Mouse (Mus musculus) embryonic fibroblast, embryonic 13.5 days (primary cell): Measurements from ENCODE around the gene 2210407C18Rik.

Source experiments
- CTCF ChIP-seq: IDR thresholded peaks from 2 replicates; pipeline ENCODE4 v1.5.1; 2011; ENCODE audit warnings: mild to moderate bottlenecking, control low read depth, low read length, moderate library complexity, borderline replicate concordance; ENCODE audit not compliant: insufficient read depth
- POLR2A ChIP-seq: IDR thresholded peaks from 2 replicates; pipeline ENCODE4 v1.6.1; 2011; ENCODE audit warnings: low read depth, mild to moderate bottlenecking, control low read depth, low read length, moderate library complexity

DNA sequence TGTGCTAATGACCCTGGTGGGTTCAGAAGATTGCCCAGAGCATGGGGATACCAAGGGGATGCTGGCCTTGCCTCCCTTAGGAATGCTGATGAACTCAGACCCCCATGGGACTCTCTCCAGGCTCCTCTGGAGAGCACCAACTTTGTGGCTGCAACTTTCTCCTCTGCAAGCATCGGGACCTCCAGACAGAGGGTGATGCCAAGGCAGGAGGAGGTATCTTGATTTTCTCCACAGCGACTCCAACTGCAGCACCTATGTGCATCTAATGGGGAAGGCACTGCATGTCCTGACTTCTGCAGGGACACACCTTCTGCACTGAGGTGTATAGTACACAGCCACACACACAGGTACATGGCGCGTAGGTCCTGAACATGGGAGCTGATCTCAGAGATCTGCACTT lies 42.7 kb upstream of the 2210407C18Rik start, which contains the start of gene Olfr322:
- TF ChIP-seq POLR2A: no peak
- TF ChIP-seq CTCF: no peak
